Mouse (Mus musculus) frontal cortex, postnatal 25 days (tissue): Measurements from ENCODE around the gene Tnks1bp1.

ENCODE experiments used
- DNase-seq, 2 experiments: peaks; one replicate each; pipeline ENCODE4 v3.0.0; 2022; ENCODE audit warnings: low spot score in 2 of 2

Tnks1bp1 gene

GRCm38 (mm10) chr2:85038336-85038735, 9.5 kb upstream of the Tnks1bp1 start:
- no peak for DNase-seq

- DNase-seq, result no peak
Observed at GRCm38 (mm10) chr2:85043623-85044022, 4.2 kb upstream of the Tnks1bp1 start.

DNA sequence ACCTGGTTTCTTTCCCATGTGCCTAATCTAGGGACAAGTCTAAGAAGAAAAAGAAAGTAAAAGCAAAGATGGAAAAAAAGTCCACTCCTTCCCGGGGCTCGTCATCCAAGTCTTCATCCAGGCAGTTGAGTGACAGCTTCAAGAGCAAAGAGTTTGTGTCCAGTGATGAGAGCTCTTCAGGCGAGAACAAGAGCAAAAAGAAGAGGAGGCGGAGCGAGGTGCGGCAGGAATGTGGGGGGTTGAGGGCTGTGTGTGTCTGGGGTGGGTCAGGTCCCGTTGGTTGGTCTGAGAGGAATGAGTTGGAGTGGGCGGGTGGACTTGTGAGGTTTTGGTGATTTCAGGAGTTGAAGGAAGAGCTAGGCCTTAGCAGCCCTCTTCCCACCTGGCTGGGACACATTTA, 1.6 kb upstream of the Tnks1bp1 start:
- no peak for DNase-seq

- no peak for DNase-seq
Observed at GRCm38 (mm10) chr2:85047081-85047480, 741 bp upstream of the Tnks1bp1 start.

- DNase-seq, result peak in 1 of 2 experiments; percentile 37
Observed at GRCm38 (mm10) chr2:85048168-85048751, 438 bp downstream of the Tnks1bp1 start.

GRCm38 (mm10) chr2:85049277-85049676, 1.5 kb downstream of the Tnks1bp1 start:
- DNase-seq, result no peak

- no peak for DNase-seq
Observed at GRCm38 (mm10) chr2:85050001-85050634, 2.3 kb downstream of the Tnks1bp1 start.

GRCm38 (mm10) chr2:85050746-85051145, 2.9 kb downstream of the Tnks1bp1 start:
- DNase-seq, result no peak

DNA sequence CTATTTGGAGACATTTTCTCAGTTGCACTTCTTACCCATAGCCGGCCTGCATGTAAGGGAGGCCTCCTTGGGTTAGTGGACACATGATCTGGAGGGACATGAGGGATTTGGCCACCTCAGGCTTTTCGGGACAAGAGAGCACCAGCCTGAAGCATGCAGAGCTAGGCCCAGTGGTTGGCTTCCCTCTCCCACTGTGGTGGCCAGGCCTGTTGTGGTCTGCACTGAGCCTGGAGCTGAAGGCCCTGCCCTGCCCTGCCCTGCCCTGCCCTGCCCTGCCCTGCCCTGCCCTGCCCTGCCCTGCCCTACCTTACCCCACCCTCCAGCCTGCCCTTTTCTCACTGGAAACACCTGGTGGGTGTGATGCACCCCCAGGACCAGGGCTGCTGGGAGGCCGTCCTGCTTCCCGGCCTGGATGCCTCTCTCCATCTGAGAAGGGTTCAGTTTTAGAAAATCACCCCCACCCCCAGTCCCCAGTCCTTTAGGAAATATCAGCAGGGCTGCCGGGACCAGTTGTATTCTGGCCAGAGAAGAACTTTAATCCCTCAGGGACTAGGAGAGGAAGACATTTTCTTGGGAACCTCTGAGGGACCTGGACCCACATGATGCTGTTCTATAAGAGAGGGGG, 5.5 kb downstream of the Tnks1bp1 start:
- DNase-seq, result no peak

DNA sequence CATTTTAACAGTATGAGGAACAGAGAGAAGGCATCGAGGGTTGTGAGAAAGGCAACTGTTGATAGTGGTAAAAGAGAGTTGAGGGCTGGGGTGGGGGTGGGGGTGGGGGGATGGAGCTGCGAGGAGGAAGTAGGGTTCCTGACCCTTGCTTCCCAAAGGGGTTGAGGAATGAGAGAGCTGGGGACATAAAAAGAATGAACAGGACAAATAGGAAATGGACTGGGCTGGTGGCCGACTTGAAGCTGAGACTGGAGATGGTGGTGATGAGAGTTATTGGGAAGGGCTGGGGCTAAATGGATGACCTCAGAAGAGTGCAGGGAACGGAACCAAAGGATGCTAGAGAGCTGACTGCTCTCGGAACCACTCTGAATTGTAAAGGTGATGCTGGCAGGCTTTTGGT, 8.9 kb downstream of the Tnks1bp1 start:
- DNase-seq, result no peak

DNA sequence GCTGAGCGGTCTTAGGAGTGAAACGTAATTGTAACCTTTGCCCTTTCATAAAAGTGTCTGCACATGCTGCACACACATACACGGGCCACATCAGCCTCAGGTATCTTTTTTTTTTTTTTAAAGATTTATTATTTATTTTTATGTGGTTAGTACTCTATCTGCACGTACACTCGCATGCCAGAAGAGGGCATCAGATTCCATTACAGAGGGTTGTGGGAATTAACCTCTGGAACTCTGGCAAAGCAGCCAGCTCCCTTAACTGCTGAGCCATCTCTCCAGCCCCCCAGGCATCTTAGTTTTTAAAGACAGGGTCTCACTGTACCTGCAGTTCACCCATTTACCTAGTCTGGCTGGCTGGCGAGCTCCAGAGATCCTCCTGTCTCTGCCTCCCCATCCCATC, 11.9 kb downstream of the Tnks1bp1 start:
- DNase-seq, result no peak

DNA sequence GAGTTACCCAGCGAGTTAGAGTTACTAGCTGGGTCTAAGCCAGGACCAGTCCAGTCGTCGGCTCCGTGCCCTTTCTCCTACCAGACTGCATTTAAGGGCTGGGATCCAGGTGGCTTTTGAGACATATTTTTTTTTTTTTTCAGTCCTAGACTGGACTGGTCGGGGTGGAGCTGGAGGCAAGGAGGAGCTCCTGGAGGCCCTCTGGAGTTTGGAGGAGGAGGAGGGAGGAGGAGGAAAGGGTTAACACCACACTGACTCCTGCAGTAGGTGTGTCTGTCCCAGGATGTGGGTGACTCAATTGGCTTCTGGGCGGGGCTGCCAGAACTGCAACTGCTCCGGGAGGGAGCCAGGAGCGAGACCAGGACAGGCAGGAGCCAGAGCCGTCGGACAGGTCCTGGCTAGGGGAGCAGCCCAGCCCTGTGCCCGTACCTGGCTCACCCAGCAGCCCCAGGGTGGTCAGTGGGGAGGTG, 12.8 kb downstream of the Tnks1bp1 start:
- no peak for DNase-seq

DNA sequence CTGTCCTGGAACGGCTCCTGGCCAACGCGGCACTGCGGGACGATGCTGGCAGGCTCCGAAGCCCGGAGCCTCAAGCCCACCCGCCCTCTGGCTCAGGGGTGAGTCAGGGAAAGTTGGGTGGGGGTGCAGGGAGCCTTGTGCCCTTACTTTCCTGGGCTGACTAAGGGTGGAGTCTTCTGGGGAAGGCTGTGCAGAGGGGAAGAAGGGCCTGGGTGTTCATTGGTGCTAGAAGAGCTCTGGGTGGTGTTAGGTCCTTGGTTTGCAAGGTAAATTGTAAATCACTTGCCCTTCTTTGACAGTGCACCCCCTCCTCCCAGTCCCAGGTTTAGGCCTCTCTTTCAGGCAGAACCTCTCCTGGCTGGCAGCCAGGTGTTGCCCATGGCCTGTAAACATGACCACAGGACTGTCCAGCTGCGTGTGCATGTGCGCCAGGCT, 13.3 kb downstream of the Tnks1bp1 start:
- no peak for DNase-seq

- DNase-seq, result no peak
Observed at GRCm38 (mm10) chr2:85065141-85065875, 17.5 kb downstream of the Tnks1bp1 start.

- DNase-seq, result no peak
Observed at GRCm38 (mm10) chr2:85066937-85067336, 19.1 kb downstream of the Tnks1bp1 start.

DNA sequence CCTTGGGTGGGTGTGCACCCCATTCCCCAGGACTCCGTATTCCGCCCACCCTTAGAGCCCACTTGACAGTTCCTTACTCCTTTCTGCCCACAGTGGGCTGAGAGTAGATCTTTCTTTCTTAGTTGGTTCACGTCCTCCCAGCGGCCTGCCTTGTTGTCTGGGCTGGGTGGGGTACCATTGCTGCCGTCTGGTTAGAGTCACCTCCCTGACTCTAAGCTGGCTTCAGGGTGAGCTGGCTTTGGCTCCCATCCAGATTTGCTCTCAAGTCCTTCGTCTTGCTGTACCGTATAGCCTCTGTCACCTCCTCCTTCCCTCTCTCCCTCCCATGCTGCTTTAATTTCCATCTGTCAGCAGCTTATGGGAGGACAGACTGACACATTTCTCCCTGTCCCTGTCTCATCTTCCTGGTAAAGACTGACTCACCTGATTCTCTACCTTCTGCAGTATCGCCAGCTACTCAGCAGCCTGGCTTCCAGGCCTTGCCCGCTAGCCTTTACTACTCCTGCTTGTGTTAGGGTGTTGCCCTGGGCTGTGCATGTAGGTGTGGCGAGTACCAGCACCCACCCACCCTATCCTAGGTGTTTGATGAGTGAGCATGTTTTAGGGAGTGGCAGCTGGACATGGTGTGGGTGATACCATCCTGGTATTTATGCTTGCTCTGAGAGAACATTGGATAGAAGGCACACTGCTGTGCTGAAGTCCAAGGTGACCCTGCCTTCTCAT, 20.2 kb downstream of the Tnks1bp1 start:
- DNase-seq, result no peak

- no peak for DNase-seq
Observed at GRCm38 (mm10) chr2:85068626-85069025, 20.8 kb downstream of the Tnks1bp1 start.

GRCm38 (mm10) chr2:85070086-85070485, 22.3 kb downstream of the Tnks1bp1 start:
- DNase-seq, result no peak

- DNase-seq, result no peak
Observed at GRCm38 (mm10) chr2:85071921-85072320, 24.1 kb downstream of the Tnks1bp1 start.

- DNase-seq, result no peak
Observed at GRCm38 (mm10) chr2:85073751-85074150, 25.9 kb downstream of the Tnks1bp1 start.

GRCm38 (mm10) chr2:85088716-85089646, 41.2 kb downstream of the Tnks1bp1 start:
- no peak for DNase-seq
